Mouse (Mus musculus): ENCODE results near the gene Hist1h3b.
"Not testable (repeated sequence)": the region's sequence is repeated elsewhere in the genome, so short reads cannot be mapped to it uniquely, and the experiment has no call there.

The Hist1h3b gene

DNA sequence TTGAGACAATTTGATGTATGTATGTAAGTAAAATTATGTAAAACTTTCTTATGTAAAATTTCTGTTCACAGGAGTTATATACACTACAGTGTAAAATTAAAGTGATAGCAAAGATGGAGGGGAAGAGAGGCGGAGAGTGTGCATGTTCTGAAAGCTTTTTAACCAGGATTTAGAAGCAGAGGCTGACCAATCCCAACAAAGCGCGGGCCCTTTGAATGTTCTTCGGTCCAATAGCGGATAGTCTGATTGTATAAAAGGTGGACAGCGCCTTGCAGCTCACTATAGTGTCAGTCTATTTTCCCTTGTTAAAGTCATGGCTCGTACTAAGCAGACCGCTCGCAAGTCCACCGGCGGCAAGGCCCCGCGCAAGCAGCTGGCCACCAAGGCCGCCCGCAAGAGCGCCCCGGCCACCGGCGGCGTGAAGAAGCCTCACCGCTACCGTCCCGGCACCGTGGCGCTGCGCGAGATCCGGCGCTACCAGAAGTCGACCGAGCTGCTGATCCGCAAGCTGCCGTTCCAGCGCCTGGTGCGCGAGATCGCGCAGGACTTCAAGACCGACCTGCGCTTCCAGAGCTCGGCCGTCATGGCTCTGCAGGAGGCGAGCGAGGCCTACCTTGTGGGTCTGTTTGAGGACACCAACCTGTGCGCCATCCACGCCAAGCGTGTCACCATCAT is at the start of gene Hist1h3b:
Hist1h3b (plus strand) TSS at position 201 of the 675 bp plus-strand sequence.
- ATAC-seq (ENCODE audit: insufficient number of reproducible peaks, low FRiP score, low TSS enrichment) = peak; percentile 53; the same call in 1 of the 2 replicates

DNA sequence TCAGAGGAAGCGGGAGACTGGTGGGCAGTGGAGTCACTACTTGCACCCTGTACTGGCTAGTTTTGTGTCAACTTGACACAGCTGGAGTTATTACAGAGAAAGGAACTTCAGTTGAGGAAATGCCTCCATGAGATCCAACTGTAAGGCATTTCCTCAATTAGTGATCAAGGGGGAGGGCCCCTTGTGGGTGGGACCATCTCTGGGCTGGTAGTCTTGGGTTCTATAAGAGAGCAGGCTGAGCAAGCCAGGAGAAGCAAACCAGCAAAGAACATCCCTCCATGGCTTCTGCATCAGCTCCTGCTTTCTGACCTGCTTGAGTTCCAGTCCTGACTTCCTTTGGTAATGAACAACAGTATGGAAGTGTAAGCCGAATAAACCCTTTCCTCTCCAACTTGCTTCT is 49.3 kb upstream of the Hist1h3b start:
- not testable (repeated sequence) for ATAC-seq (ENCODE audit: insufficient number of reproducible peaks, low FRiP score, low TSS enrichment)

DNA sequence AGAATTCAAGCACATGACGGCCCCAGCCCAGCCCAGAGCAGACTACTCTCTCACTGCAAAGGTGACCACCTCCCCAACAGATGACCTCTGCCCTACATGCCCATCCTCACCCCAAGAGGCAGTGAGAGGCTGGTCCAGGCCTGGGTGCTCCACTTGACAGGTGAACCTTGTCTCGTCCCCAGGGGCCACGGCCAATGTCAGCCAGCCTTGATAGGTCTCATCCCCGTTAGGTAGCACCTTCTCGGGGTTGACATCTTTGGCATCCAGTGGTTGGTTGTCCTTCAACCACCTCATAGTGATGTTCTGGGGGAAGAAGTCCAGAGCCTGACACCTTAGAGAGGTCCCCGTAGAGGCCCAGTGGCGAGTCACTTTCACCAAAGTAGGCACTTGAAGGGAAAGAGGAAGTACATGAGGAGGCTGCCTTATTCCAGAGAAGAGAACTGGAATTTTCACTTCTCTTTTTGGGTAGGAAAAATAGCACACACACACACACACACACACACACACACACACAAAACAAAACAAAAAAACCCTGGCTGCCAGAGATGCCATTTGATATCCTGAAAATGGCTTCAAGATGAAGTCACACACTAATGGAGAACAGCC is 46.2 kb upstream of the Hist1h3b start:
- ATAC-seq (ENCODE audit: insufficient number of reproducible peaks, low FRiP score, low TSS enrichment) = no peak

DNA sequence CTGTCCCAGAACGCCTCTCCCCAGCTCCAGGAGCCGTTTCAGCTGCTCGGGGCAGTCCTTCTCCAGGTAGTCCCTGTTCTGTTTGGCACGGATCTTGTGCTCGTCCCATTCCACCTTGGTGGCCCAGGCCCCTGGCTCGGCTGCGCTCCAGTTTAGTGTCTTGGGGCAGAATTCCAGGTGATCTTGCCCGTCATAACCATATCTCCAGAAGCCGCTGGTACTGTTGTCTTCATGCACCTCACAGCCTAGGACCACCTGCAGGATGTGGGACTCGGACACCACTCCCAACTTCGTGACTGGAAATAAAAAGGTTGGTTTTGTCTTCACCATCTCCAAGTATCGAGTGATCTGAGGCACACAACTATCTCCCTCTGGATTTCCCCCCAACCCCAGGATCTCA is 45.3 kb upstream of the Hist1h3b start:
- ATAC-seq (ENCODE audit: insufficient number of reproducible peaks, low FRiP score, low TSS enrichment) = no peak

DNA sequence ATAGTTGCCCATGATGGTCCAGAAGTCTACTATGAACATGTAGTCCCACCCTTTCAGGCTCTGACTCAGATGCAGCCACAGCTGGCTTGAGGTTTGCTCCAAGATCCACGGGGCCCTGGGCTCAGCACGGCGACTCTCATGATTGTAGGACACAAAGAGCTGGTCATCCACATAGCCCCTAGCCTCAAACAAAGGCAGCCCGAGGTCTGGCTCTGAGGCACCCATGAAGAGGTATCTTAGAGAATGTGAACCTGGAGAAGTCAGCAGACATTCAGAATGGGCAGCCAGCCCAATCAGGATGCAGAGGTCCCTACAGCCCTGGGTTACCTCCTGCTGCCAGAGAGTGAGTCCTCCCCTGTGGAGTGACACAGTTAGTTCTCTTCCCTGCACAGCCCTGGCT is 44.0 kb upstream of the Hist1h3b start:
- ATAC-seq (ENCODE audit: insufficient number of reproducible peaks, low FRiP score, low TSS enrichment) = no peak

DNA sequence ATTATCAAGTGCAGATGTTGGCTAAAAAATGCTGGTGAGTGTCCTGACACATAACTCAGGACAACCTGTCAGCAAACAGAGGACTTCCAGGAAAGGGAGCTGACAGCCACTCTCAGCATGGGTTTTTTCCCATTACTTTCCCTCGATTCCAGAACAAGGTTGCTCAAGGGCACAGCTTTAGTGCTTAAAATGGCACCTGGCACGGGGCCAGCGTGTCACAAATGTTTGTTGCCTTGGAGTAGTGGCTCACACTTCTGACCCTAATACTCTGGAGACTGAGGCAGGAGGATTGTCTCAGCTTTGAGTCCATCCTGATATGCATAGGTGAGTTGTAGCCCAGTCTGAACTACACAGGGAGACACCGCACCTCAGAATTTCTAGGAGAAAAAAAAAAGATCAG is 43.4 kb upstream of the Hist1h3b start:
- no peak for ATAC-seq (ENCODE audit: insufficient number of reproducible peaks, low FRiP score, low TSS enrichment)

DNA sequence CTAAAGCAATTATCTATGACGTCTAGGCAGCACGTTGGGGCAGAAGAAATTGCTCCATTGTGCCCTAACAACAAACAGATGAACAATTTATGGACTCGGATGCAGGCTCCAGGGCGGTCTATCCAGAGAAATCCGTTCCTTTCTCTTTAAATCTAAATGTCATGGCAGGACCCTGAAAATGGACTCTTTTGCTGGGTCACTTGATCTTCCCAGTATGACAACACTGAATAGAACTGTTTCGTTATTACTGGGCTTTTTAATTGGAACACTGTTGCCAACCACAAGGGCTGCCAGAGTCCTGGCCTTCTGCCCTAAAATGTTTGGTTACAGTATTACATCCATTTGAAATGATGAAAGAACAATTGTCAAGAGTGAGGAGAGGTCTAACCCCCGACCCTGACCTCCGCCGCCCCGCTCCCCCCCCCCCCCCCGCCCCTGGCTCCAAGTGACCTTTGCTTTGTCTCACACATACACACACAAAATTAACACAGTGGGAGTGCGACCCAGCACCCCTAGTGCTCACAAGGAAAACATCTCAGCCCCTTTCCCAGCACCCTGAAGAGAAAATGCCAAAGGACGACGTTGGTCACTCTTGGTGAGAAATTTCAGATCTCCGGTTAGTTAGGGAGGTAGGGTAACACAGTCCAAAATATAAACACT is 42.2 kb upstream of the Hist1h3b start:
- ATAC-seq (ENCODE audit: insufficient number of reproducible peaks, low FRiP score, low TSS enrichment) = no peak

DNA sequence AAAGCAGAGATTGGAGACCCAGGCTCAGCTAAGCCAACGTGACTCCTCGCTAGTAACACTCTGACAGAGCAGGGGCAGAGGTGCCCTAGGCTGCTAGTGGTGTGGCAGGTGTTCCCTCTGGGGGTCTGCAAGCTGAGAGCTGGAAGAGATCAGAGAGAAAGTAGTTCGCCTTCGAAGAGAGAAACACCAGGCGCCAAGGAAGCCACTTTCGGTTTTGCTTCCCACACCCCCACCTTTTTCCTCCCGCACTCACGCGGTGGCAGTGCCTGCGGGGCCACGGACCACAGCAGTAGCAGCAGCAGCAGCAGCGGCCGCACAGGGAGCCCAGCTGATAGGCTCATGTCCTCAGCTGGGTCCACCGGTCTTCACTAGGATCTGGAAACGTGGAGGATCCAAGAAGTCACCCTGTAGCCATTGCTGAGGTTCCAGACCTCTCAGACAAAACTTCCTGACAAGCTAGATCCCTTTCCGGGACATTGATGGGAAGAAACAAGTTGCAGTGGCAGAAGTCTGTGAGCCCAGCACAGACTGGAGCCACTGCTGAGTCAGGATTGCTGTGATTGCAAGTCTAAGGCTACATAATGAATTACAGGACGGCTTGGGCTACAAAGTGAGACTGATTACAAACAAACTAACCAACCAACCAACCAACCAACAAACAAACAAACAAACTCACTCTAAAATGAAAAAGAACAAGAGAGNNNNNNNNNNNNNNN is 41.5 kb upstream of the Hist1h3b start, which contains the start of gene Hfe:
Hfe (minus strand) TSS at position 481 of the 716 bp plus-strand sequence.
- ATAC-seq (ENCODE audit: insufficient number of reproducible peaks, low FRiP score, low TSS enrichment) = no peak

DNA sequence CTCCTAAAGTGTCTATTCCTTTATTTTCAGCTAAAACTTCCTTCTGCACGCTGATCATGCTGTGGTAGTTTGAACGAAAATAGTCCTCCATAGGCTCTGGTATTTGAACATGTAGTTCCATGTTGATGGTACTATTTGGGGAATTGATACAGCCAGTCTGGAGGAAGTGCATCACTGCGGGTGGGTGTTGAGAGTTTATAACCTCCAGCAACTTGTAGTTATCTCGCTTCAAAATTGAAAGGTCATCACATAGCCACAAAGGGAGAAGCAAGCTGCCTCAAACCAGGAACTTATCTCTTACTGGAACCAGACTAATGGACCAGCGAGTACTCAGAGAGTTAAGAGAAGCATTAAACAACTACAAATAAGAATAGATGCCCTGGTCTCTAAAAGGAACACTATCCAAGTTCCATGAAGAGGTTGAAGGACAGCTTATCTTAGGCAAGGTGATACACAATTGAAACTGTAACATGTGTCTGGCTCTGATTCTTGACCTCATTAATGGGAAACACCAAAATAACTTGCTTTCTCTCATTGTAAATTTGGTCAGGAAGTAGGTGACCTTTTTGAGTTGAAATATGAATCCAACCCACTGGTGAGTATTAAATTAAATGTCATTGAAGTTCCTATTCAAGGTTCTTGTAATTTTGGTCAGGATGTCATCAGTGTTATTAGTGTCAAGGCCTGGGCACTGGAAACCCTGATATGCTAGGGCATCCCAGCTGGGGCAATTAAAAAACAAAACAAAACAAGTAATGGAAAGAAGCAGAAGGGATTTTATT is 35.6 kb upstream of the Hist1h3b start:
- ATAC-seq (ENCODE audit: insufficient number of reproducible peaks, low FRiP score, low TSS enrichment) = no peak

DNA sequence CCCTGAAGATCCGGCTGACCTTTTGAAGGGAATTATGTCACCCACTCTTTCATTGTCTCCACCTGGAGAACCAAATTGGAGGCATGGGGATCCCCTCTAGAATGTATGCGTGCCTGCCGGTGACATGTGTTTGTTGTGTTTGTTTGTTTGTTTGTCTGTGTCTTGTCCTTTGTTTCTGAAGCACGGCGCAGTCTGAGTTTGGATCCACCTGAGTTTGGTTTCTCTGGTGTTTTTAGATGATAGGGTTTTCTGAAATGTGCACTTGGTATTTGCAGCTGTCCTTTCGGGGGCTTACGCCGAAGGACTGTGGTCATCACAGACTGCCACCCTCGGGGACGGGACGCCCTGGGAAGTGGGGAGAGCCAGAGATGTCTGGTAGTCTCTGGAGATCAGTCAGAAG is 34.9 kb upstream of the Hist1h3b start:
- ATAC-seq (ENCODE audit: insufficient number of reproducible peaks, low FRiP score, low TSS enrichment) = no peak

DNA sequence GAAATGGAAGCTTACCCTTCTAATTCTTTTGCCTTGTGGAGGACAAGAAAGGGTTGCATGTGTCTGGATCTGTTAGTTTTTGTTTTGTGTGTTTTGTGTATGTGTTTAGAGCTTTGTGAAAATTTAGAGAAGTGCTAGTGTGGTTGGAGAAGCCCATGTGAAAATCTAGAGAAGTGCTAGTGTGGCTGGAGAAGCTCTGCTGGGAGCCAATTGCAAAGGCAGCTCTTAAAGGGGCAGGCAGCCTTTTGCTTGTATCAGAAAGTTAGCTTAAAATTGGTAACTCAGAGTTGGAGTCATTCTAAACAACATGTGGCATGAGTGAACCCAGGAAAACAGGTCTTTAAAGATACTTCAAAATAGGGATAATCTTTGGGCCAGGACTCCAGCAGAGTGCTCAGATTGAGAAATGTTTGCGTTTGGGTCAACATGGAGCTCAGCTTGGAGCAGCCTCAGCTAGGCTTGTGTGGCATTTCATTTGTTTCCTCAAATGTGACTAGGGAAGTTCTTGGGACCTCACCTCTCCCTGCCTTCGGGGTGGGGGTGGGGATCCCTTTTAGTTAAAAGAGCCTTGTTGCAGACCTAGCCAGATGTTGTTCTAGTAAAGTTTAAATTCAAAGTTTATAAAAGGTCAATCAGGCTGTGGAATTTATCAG is 34.3 kb upstream of the Hist1h3b start:
- ATAC-seq (ENCODE audit: insufficient number of reproducible peaks, low FRiP score, low TSS enrichment) = not testable (repeated sequence)

DNA sequence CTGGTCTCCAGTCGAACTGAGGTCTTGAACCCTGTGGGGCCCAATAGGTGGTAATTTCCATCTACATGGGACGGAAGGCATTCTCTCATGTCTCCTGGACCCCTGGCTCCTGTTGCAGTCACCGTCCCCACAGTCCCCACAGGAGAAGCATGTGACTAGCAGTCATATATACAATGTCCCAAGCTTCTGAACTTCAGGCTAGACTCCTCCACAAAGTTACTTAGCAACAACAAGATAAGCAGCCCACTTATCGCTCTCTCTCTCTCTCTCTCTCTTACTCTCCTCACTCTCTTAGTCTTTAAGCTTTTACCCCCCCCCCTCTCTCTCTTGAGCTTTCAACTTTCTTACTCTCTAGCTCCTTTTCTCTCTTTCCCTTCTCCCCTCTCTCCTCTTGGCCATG is 27.8 kb upstream of the Hist1h3b start:
- ATAC-seq (ENCODE audit: insufficient number of reproducible peaks, low FRiP score, low TSS enrichment) = no peak

DNA sequence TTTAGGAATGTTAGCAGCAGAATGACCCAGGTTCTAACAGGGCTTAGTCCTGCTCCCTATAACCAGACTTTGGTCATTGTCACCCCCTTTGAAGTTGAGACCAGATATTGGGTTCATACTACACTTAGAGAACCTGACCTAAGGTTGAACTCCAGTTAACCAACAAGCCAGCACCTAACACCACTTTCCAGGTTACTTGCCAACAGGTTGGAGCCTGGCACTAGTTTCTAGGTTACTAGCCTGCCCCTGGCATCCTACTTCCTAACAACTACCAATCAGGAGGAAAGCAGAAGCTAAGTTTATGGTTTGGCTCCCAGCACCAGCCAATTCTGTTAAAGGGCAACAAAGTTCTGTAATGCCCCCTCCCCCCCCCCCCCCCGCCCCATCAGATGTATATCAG is 26.9 kb upstream of the Hist1h3b start:
- ATAC-seq (ENCODE audit: insufficient number of reproducible peaks, low FRiP score, low TSS enrichment) = no peak

DNA sequence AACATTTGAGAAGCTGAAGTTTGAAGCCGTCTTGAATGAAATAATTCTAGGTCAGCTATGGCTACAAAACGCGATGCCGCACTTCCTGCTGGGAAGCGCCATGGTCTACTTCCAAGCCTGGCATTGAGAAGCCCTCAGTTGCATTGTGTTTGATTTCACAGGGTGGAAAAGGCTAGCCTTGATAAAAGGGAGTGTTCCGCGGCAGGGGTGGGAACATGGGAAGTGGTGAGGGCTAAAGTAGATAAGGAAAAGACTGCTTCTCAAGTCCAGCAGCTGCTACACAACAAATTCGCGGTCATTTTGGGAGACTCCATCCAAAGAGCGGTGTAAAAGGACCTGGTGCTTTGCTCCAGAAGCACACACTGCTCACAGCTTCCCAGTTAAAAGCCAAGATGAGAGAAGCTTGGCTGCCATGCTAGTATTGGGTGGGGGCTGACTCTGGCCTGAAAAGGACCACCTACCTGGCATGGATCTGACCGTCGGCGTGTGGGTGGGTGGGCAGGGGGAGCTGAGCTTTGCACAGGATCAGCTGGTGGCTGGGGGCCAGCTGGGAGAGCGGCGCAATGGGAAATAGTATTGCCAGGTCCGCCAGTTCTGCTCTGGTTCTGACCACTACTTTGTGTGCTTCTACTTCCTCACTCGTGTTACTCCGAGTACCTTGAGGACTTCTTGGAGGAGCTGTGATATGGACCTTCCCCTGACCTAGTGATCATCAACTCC is 23.4 kb upstream of the Hist1h3b start:
- ATAC-seq (ENCODE audit: insufficient number of reproducible peaks, low FRiP score, low TSS enrichment) = no peak

DNA sequence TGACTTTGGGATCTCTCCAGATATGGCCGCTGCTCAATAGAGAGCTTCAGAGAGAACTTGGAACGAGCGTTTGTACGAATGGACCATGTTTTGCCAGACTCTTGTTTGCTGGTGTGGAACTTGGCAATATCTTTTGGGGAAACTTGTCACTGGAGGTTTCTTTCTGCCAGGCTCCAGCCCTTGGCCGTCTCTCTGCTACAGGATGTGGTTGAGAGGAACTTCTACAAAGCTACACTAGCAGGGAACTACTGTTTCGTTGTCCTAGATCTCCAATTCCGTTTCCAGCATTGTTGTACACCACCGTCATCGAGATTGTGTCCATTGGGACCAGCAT is 22.9 kb upstream of the Hist1h3b start:
- no peak for ATAC-seq (ENCODE audit: insufficient number of reproducible peaks, low FRiP score, low TSS enrichment)

DNA sequence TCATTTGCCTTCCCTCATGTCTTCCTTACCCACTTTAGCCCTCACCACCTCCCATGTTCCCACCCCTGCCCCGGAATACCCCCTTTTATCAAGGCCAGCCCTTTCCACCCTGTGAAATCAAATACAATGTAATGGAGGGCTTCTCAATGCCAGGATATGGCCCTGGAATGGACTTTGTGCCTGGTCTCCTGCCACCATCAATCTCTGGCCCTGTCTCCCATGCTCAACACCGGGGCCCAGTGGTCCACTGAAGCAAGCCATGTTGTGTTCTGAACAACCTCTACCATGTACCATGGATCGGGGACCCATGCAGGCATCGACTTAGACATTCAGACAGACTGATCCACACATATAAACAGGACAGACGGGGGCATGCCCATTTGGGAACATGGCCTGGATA is 22.4 kb upstream of the Hist1h3b start:
- ATAC-seq (ENCODE audit: insufficient number of reproducible peaks, low FRiP score, low TSS enrichment) = no peak

DNA sequence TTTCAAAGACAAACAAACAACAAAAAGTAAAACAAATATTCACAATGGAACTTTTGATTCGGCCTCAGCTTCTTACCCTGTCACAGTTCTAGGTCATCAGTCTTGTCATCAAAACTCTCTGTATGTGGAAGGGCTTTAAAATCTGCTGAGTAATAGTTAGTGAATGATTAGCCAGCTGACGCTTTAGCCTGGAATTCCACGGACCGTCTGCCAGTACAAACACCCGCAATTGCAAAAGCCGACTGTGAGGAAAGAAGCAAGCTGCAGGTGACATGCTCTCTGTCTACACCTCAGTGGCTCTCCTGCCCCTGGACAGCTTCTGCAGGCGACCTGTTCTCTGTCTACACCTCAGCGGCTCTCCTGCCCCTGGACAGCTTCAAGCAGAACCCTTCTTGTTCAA is 21.6 kb upstream of the Hist1h3b start:
- ATAC-seq (ENCODE audit: insufficient number of reproducible peaks, low FRiP score, low TSS enrichment) = no peak

DNA sequence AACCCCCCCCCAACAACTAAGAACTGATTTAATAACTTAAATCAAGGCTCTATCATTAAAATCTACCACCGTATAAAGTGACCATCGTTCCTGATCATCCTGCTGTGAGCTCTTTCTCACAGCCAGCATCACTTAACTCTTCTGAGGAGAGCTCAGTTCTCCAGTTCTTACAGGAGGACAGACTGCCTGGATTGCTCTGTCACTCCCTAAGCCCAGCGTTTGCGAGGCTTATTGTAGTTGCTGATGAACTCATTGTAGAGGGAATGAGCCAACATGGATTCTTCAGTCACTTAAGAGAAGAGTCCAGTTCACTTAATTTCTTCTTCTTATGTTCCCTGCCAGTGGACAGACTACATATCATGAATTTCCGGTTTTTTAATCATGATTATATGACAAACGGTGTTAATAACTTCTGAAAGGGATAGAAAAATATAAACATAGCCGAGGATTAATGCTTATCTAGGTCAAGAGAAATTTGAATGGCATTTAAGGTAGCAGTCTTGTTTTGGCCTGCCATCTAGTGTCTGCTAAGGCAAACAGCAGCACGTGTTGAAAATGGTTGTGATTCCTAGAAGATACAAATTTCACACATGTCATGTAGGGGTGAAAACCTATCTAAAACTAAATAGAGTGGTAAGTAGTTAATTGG is 19.8 kb upstream of the Hist1h3b start:
- ATAC-seq (ENCODE audit: insufficient number of reproducible peaks, low FRiP score, low TSS enrichment) = 0 out of 2 replicates have a peak, but pooled peaks have one; percentile 45

DNA sequence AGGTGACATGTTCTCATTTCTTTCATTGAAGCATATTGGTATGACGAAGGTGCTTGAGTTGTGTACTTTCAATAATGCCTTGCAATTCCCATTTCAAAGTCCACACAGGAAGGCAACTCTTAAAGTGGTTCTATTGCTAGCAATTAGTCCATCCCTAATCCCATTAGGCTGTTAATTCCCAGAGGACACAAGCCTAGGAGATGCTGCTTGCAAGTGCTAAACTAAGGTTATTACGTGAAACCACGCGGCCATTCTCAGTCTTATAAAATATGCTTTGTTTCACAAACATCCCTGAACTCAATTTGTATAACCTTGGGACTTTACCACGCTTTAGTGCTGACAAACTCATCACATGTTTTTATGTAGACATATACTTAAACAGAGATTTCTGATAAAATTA is 15.0 kb upstream of the Hist1h3b start:
- ATAC-seq (ENCODE audit: insufficient number of reproducible peaks, low FRiP score, low TSS enrichment) = no peak
